ENCODE assay signal across 8 mouse cellular contexts in the genomic region with DNA sequence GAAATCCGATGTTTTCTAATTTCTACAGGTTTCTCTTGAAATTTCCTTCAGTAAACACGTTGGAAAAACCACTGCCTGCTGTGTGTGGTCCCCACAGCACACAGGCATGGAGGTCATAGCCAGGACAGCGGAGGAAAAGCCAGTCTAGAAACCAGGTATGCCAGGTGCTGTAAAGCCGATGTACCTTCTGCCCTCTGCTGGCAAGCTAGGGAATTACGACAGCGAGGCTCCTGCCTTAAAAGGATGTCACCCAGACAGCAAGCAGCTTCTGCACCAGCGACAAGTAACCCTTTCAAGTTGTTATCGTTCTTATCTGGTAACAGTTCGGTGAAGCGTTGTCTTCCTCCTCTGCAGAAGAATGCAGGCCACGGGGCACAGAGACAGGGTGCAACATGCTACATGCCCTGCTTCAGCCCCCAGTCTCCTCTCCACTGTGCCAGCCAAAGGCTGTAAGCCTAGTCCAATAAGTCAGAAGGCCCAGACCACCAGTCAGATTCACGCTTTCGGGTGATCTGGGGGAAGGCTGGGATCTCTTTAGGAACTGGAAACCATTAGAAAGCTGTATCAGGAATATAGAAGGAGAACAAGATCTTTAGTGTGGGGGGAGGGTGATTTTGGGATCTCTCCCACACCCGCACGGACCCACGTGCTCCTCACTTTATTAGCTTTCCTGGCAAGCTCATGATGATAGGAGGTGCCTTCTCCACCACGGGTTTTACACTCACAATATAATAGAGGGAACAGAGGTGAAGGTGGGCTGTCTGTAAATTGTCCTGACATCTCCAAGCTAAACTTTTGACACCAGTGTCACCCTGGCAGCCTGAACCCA.
DNase-seq lines count a peak whose midpoint lies in the region; ATAC-seq and TF ChIP-seq lines count a peak whose summit lies in the region.

No protein-coding gene starts in this region.

- ATAC-seq in hindbrain, embryonic 12.5 days (ENCODE audit: low FRiP score): no peak
- no peak for ATAC-seq in stomach, postnatal 0 days (ENCODE audit: low FRiP score, low TSS enrichment)

- peak; percentile 69 for DNase-seq in hindbrain, embryonic 10.5 days (ENCODE audit: low spot score)
- peak; percentile 60 to 61 for DNase-seq in cerebellum, adult 18-20 months
- DNase-seq in frontal cortex, postnatal 36 days (ENCODE audit: low spot score in 2 of 2): peak; percentile 74 to 85
- DNase-seq in kidney, adult 18-20 months: peak; percentile 76
- peak; percentile 58 to 73 for DNase-seq in left cerebral cortex, postnatal 36 days (ENCODE audit: low spot score in 2 of 2)
- peak; percentile 14 to 43 for DNase-seq in natural killer cell, adult 2 months (ENCODE audit: low spot score in 2 of 2)
- DNase-seq in stomach, postnatal 0 days (ENCODE audit: low spot score): peak; percentile 79

- intact Hi-C loops in left cerebral cortex, postnatal 36 days (cut with DNase I): loop anchor here (5.0 kb wide), 1 partner anchor 977 kb away; a partner anchor contains a TSS

- no peaks in the 10 kb centered on the region for H3K36me3 ChIP-seq in hindbrain, embryonic 10.5 days
- no peaks in the 10 kb centered on the region for H3K36me3 ChIP-seq in hindbrain, embryonic 12.5 days
- H3K36me3 ChIP-seq in stomach, postnatal 0 days (ENCODE audit: control insufficient read depth, insufficient read depth, low read length): no peaks in the 10 kb centered on the region

- no peaks in the 10 kb centered on the region for H3K9me3 ChIP-seq in hindbrain, embryonic 10.5 days
- no peaks in the 10 kb centered on the region for H3K9me3 ChIP-seq in hindbrain, embryonic 12.5 days (replicated peaks)
- no peaks in the 10 kb centered on the region for H3K9me3 ChIP-seq in stomach, postnatal 0 days (ENCODE audit: control insufficient read depth, low read length)

- no peak overlapping the region for H3K9ac ChIP-seq in hindbrain, embryonic 12.5 days
- H3K9ac ChIP-seq in stomach, postnatal 0 days (ENCODE audit: low read length): no peak overlapping the region

- H3K4me1 ChIP-seq in hindbrain, embryonic 10.5 days (replicated peaks): peaks cover 7% of the 10 kb centered on the region; the same call in 1 of the 2 replicates
- 0 out of 2 replicates have a peak, but pooled peaks cover 5% of the 10 kb centered on the region for H3K4me1 ChIP-seq in hindbrain, embryonic 12.5 days
- H3K4me1 ChIP-seq in stomach, postnatal 0 days (replicated peaks; ENCODE audit: control insufficient read depth, insufficient read depth): no peaks in the 10 kb centered on the region

- H3K4me3 ChIP-seq in hindbrain, embryonic 10.5 days: no peak overlapping the region
- H3K4me3 ChIP-seq in hindbrain, embryonic 12.5 days: no peak overlapping the region
- H3K4me3 ChIP-seq in stomach, postnatal 0 days (ENCODE audit: low read depth, low read length): no peak overlapping the region

- TF ChIP-seq CTCF in stomach, postnatal 0 days (IDR thresholded peaks at IDR 0.05; ENCODE audit: low read depth): peak; percentile 92

- 38% methylated on average over 17 of the region's 17 CpGs for WGBS in hindbrain, embryonic 10.5 days
- WGBS in hindbrain, embryonic 12.5 days: 39% methylated on average over 17 of the region's 17 CpGs
- 24% methylated on average over 17 of the region's 17 CpGs for WGBS in stomach, postnatal 0 days

- H3K4me2 ChIP-seq in hindbrain, embryonic 12.5 days (replicated peaks): no peak overlapping the region
- H3K4me2 ChIP-seq in stomach, postnatal 0 days (replicated peaks; ENCODE audit: low read depth): no peak overlapping the region

- no peak for TF ChIP-seq EP300 in stomach, postnatal 0 days (optimal IDR thresholded peaks at IDR 0.05)

- peaks cover 2% of the 10 kb centered on the region; the same call in 1 of the 2 replicates for H3K27me3 ChIP-seq in hindbrain, embryonic 10.5 days (ENCODE audit: insufficient read depth, poor library complexity, severe bottlenecking)
- no peaks in the 10 kb centered on the region for H3K27me3 ChIP-seq in hindbrain, embryonic 12.5 days
- H3K27me3 ChIP-seq in stomach, postnatal 0 days (ENCODE audit: control insufficient read depth, insufficient read depth, low read length): no peaks in the 10 kb centered on the region

- H3K27ac ChIP-seq in hindbrain, embryonic 10.5 days: no peak overlapping the region
- no peak overlapping the region for H3K27ac ChIP-seq in hindbrain, embryonic 12.5 days
- no peak overlapping the region for H3K27ac ChIP-seq in stomach, postnatal 0 days (replicated peaks)

Comparison
In these comparisons a context has a peak if more than half of its experiments do, and no peak if none do; other contexts are left out.
1. DNase-seq: peak in every context shown above with its lines; median percentile 80 in frontal cortex, postnatal 36 days; 79 in stomach, postnatal 0 days; 76 in kidney, adult 18-20 months; 69 in hindbrain, embryonic 10.5 days; 66 in left cerebral cortex, postnatal 36 days; 60 in cerebellum, adult 18-20 months; 28 in natural killer cell, adult 2 months.